Mouse (Mus musculus): ENCODE data around the gene Frmpd4. TPM values are rescaled to one million over a fixed set of nuclear protein-coding genes. Genes with fewer than 3 reads are reported as not detected.

Frmpd4 gene
- polyA plus RNA-seq, 1 experiment from 2014 or later, result 0.70 TPM

- H3K36me3 ChIP-seq (ENCODE audit: insufficient read depth, low read length), result no peaks in the 10 kb centered on the region
- no peaks in the 10 kb centered on the region for H3K9me3 ChIP-seq (ENCODE audit: low read length)
- no peaks in the 10 kb centered on the region; the same call in 1 of the 2 replicates for H3K27me3 ChIP-seq (ENCODE audit: insufficient read depth, low read length)
- WGBS, result 78% methylated on average over 8 of the region's 8 CpGs
- no peaks in the 10 kb centered on the region for H3K4me1 ChIP-seq (ENCODE audit: insufficient read depth, low read length)
- no peak overlapping the region for H3K9ac ChIP-seq (replicated peaks; ENCODE audit: low read length)
- no peak overlapping the region for H3K4me2 ChIP-seq (replicated peaks; ENCODE audit: low read depth, low read length)
- no peak for ATAC-seq (ENCODE audit: low FRiP score, low TSS enrichment)
- no peak overlapping the region for H3K27ac ChIP-seq (ENCODE audit: low read length)
- H3K4me3 ChIP-seq (ENCODE audit: low read length), result no peak overlapping the region
Measured at GRCm38 (mm10) chrX:168189563-168189962, 387.5 kb downstream of the Frmpd4 start.

GRCm38 (mm10) chrX:168163001-168163400 is 414.0 kb downstream of the Frmpd4 start:
- H3K27ac ChIP-seq (ENCODE audit: low read length), result no peak overlapping the region
- no peak for ATAC-seq (ENCODE audit: low FRiP score, low TSS enrichment)

GRCm38 (mm10) chrX:168158866-168159265 is 418.2 kb downstream of the Frmpd4 start:
- ATAC-seq (ENCODE audit: low FRiP score, low TSS enrichment), result no peak
- Histone ChIP-seq H3K9ac (replicated peaks; ENCODE audit: low read length) (no peak overlapping the region), H3K4me1 (ENCODE audit: insufficient read depth, low read length) (no peaks in the 10 kb centered on the region), H3K36me3 (ENCODE audit: insufficient read depth, low read length) (no peaks in the 10 kb centered on the region), H3K4me2 (replicated peaks; ENCODE audit: low read depth, low read length) (no peak overlapping the region), H3K9me3 (ENCODE audit: low read length) (no peaks in the 10 kb centered on the region), H3K4me3 (ENCODE audit: low read length) (no peak overlapping the region), H3K27me3 (ENCODE audit: insufficient read depth, low read length) (peaks cover under 1% of the 10 kb centered on the region; the same call in 1 of the 2 replicates), H3K27ac (ENCODE audit: low read length) (no peak overlapping the region)
- WGBS, result 71% methylated on average over 3 of the region's 3 CpGs

More at GRCm38 (mm10) chrX:168163001-168163400, 414.0 kb downstream of the Frmpd4 start:
- H3K4me3 ChIP-seq (ENCODE audit: low read length), result no peak overlapping the region
- H3K9me3 ChIP-seq (ENCODE audit: low read length), result no peaks in the 10 kb centered on the region
- no peaks in the 10 kb centered on the region for H3K4me1 ChIP-seq (ENCODE audit: insufficient read depth, low read length)
- H3K36me3 ChIP-seq (ENCODE audit: insufficient read depth, low read length), result no peaks in the 10 kb centered on the region
- H3K9ac ChIP-seq (replicated peaks; ENCODE audit: low read length), result no peak overlapping the region
- no peaks in the 10 kb centered on the region; the same call in 1 of the 2 replicates for H3K27me3 ChIP-seq (ENCODE audit: insufficient read depth, low read length)
- no peak overlapping the region for H3K4me2 ChIP-seq (replicated peaks; ENCODE audit: low read depth, low read length)

GRCm38 (mm10) chrX:168141051-168141450 is 436.0 kb downstream of the Frmpd4 start:
- no peak for ATAC-seq (ENCODE audit: low FRiP score, low TSS enrichment)
- peaks cover 24% of the 10 kb centered on the region; the same call in 1 of the 2 replicates for H3K27me3 ChIP-seq (ENCODE audit: insufficient read depth, low read length)
- no peak overlapping the region for H3K9ac ChIP-seq (replicated peaks; ENCODE audit: low read length)
- H3K27ac ChIP-seq (ENCODE audit: low read length), result no peak overlapping the region
- no peak overlapping the region for H3K4me2 ChIP-seq (replicated peaks; ENCODE audit: low read depth, low read length)
- H3K4me3 ChIP-seq (ENCODE audit: low read length), result no peak overlapping the region
- H3K9me3 ChIP-seq (ENCODE audit: low read length), result no peaks in the 10 kb centered on the region
- no peaks in the 10 kb centered on the region for H3K36me3 ChIP-seq (ENCODE audit: insufficient read depth, low read length)
- no peaks in the 10 kb centered on the region for H3K4me1 ChIP-seq (ENCODE audit: insufficient read depth, low read length)

GRCm38 (mm10) chrX:168124043-168124442 is 453.0 kb downstream of the Frmpd4 start:
- Histone ChIP-seq H3K4me1 (ENCODE audit: insufficient read depth, low read length) (no peaks in the 10 kb centered on the region), H3K27ac (ENCODE audit: low read length) (no peak overlapping the region), H3K36me3 (ENCODE audit: insufficient read depth, low read length) (no peaks in the 10 kb centered on the region), H3K4me2 (replicated peaks; ENCODE audit: low read depth, low read length) (peak overlapping the region; percentile 66), H3K27me3 (ENCODE audit: insufficient read depth, low read length) (peaks cover 37% of the 10 kb centered on the region), H3K9ac (replicated peaks; ENCODE audit: low read length) (0 out of 2 replicates have a peak overlapping the region, but pooled peaks have one; percentile 35), H3K4me3 (ENCODE audit: low read length) (peak overlapping the region; percentile 48), H3K9me3 (ENCODE audit: low read length) (no peaks in the 10 kb centered on the region)
- WGBS, result 26% methylated on average over 8 of the region's 8 CpGs
- ATAC-seq (ENCODE audit: low FRiP score, low TSS enrichment), result no peak

- Histone ChIP-seq H3K36me3 (ENCODE audit: insufficient read depth, low read length) (no peaks in the 10 kb centered on the region), H3K27ac (ENCODE audit: low read length) (no peak overlapping the region), H3K4me3 (ENCODE audit: low read length) (peak overlapping the region; percentile 48), H3K27me3 (ENCODE audit: insufficient read depth, low read length) (peaks cover 37% of the 10 kb centered on the region), H3K9ac (replicated peaks; ENCODE audit: low read length) (peak overlapping the region; percentile 44; the same call in 1 of the 2 replicates), H3K9me3 (ENCODE audit: low read length) (no peaks in the 10 kb centered on the region), H3K4me2 (replicated peaks; ENCODE audit: low read depth, low read length) (peak overlapping the region; percentile 66), H3K4me1 (ENCODE audit: insufficient read depth, low read length) (no peaks in the 10 kb centered on the region)
- 22% methylated on average over 11 of the region's 11 CpGs for WGBS
- ATAC-seq (ENCODE audit: low FRiP score, low TSS enrichment), result no peak; the same call in 1 of the 2 replicates
Measured at GRCm38 (mm10) chrX:168123589-168123965, 453.5 kb downstream of the Frmpd4 start.

GRCm38 (mm10) chrX:168122806-168123588 is 454.0 kb downstream of the Frmpd4 start:
- H3K9me3 ChIP-seq (ENCODE audit: low read length), result no peaks in the 10 kb centered on the region
- peak; percentile 91 for ATAC-seq (ENCODE audit: low FRiP score, low TSS enrichment)
- WGBS, result 23% methylated on average over 38 of the region's 42 CpGs
- H3K4me3 ChIP-seq (ENCODE audit: low read length), result peak overlapping the region; percentile 48
- H3K27me3 ChIP-seq (ENCODE audit: insufficient read depth, low read length), result peaks cover 37% of the 10 kb centered on the region
- no peak overlapping the region for H3K27ac ChIP-seq (ENCODE audit: low read length)
- no peaks in the 10 kb centered on the region for H3K36me3 ChIP-seq (ENCODE audit: insufficient read depth, low read length)
- peak overlapping the region; percentile 66 for H3K4me2 ChIP-seq (replicated peaks; ENCODE audit: low read depth, low read length)
- H3K9ac ChIP-seq (replicated peaks; ENCODE audit: low read length), result peak overlapping the region; percentile 44; the same call in 1 of the 2 replicates
- H3K4me1 ChIP-seq (ENCODE audit: insufficient read depth, low read length), result no peaks in the 10 kb centered on the region

GRCm38 (mm10) chrX:168041589-168041988 is 535.4 kb downstream of the Frmpd4 start:
- H3K9me3 ChIP-seq (ENCODE audit: low read length), result 0 out of 2 replicates have a peak, but pooled peaks cover 3% of the 10 kb centered on the region
- no peaks in the 10 kb centered on the region for H3K4me1 ChIP-seq (ENCODE audit: insufficient read depth, low read length)
- H3K27ac ChIP-seq (ENCODE audit: low read length), result no peak overlapping the region
- H3K36me3 ChIP-seq (ENCODE audit: insufficient read depth, low read length), result no peaks in the 10 kb centered on the region
- no peak overlapping the region for H3K9ac ChIP-seq (replicated peaks; ENCODE audit: low read length)
- H3K27me3 ChIP-seq (ENCODE audit: insufficient read depth, low read length), result peaks cover 10% of the 10 kb centered on the region; the same call in 1 of the 2 replicates
- no peak overlapping the region for H3K4me2 ChIP-seq (replicated peaks; ENCODE audit: low read depth, low read length)
- H3K4me3 ChIP-seq (ENCODE audit: low read length), result no peak overlapping the region
- ATAC-seq (ENCODE audit: low FRiP score, low TSS enrichment), result no peak

- WGBS, result 51% methylated on average over 4 of the region's 4 CpGs
- no peak overlapping the region for H3K4me3 ChIP-seq (ENCODE audit: low read length)
- no peaks in the 10 kb centered on the region for H3K36me3 ChIP-seq (ENCODE audit: insufficient read depth, low read length)
- no peak overlapping the region for H3K9ac ChIP-seq (replicated peaks; ENCODE audit: low read length)
- H3K27me3 ChIP-seq (ENCODE audit: insufficient read depth, low read length), result peaks cover 15% of the 10 kb centered on the region; the same call in 1 of the 2 replicates
- H3K27ac ChIP-seq (ENCODE audit: low read length), result no peak overlapping the region
- H3K4me1 ChIP-seq (ENCODE audit: insufficient read depth, low read length), result no peaks in the 10 kb centered on the region
- no peak overlapping the region for H3K4me2 ChIP-seq (replicated peaks; ENCODE audit: low read depth, low read length)
- ATAC-seq (ENCODE audit: low FRiP score, low TSS enrichment), result peak; percentile 84
- no peaks in the 10 kb centered on the region for H3K9me3 ChIP-seq (ENCODE audit: low read length)
Measured at GRCm38 (mm10) chrX:168020574-168021145, 556.4 kb downstream of the Frmpd4 start.

- Histone ChIP-seq H3K27me3 (ENCODE audit: insufficient read depth, low read length) (peaks cover 12% of the 10 kb centered on the region; the same call in 1 of the 2 replicates), H3K9ac (replicated peaks; ENCODE audit: low read length) (no peak overlapping the region), H3K4me3 (ENCODE audit: low read length) (no peak overlapping the region), H3K36me3 (ENCODE audit: insufficient read depth, low read length) (no peaks in the 10 kb centered on the region), H3K27ac (ENCODE audit: low read length) (no peak overlapping the region), H3K4me1 (ENCODE audit: insufficient read depth, low read length) (no peaks in the 10 kb centered on the region), H3K9me3 (ENCODE audit: low read length) (no peaks in the 10 kb centered on the region), H3K4me2 (replicated peaks; ENCODE audit: low read depth, low read length) (no peak overlapping the region)
- no peak for ATAC-seq (ENCODE audit: low FRiP score, low TSS enrichment)
- WGBS, result 75% methylated on average over 3 of the region's 3 CpGs
Measured at GRCm38 (mm10) chrX:168017792-168018191, 559.2 kb downstream of the Frmpd4 start.
